In the genomic region with DNA sequence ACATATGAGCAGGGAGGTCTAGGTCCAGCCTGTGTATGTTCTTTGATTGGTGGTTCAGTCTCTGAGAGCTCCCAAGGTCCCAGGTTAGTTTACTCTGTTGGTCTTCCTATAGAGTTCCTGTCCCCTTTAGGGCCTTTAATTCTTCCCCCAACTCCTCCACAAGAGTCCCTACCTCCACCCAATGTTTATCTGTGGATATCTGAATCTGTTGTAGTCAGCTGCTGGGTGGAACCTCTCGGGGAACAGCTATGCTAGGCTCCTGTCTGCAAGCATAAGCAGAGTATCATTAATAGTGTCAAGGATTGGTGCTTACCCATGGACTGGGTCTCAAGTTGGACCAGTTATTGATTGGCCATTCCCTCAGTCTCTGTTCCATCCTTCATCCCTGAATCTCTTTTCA, we compare ENCODE assay signal across 25 mouse cellular contexts.
"Had no signal": no experiment of that assay in that cellular context is flagged by ENCODE, and none has a peak within 500 bp of the region (broad histone marks: within the 10 kb centered on the region; RNA-seq: fewer than 3 reads in every experiment).

No protein-coding gene starts in this region.

- H3K4me3 ChIP-seq: gastrocnemius, adult 2 months; heart, embryonic 10.5 days; heart, embryonic 12.5 days; hindbrain, embryonic 10.5 days; hindbrain, embryonic 12.5 days; intestine, embryonic 15.5 days; layer of hippocampus, adult 2 months; left cerebral cortex, adult 2 months; limb, embryonic 13.5 days; limb, embryonic 15.5 days had no signal

- H3K4me2 ChIP-seq: heart, embryonic 12.5 days; hindbrain, embryonic 12.5 days; hindbrain, embryonic 14.5 days; intestine, embryonic 15.5 days; limb, embryonic 13.5 days; limb, embryonic 15.5 days had no signal

- H3K27ac ChIP-seq: gastrocnemius, adult 2 months; heart, embryonic 10.5 days; hindbrain, embryonic 10.5 days; hindbrain, embryonic 12.5 days; hindbrain, embryonic 14.5 days; intestine, embryonic 15.5 days; layer of hippocampus, adult 2 months; left cerebral cortex, adult 2 months; limb, embryonic 13.5 days; limb, embryonic 15.5 days had no signal

- DNase-seq: gastrocnemius, adult 2 months; gastrocnemius, postnatal 10 days; gastrocnemius, postnatal 25 days; heart, adult 18-20 months; heart, postnatal 10 days; heart, postnatal 4 days; kidney, adult 18-20 months; kidney, adult 8-10 months; kidney, postnatal 10 days; kidney, postnatal 25 days; kidney, postnatal 4 days; left cerebral cortex, postnatal 4 days had no signal

- H3K9me3 ChIP-seq: heart, embryonic 10.5 days; heart, embryonic 12.5 days; hindbrain, embryonic 10.5 days; hindbrain, embryonic 12.5 days; intestine, embryonic 15.5 days; limb, embryonic 13.5 days; limb, embryonic 15.5 days had no signal

- H3K4me1 ChIP-seq: heart, embryonic 10.5 days; heart, embryonic 12.5 days; hindbrain, embryonic 10.5 days; hindbrain, embryonic 12.5 days; intestine, embryonic 15.5 days; limb, embryonic 13.5 days; limb, embryonic 15.5 days had no signal

- H3K27me3 ChIP-seq: heart, embryonic 12.5 days; hindbrain, embryonic 12.5 days; intestine, embryonic 15.5 days; limb, embryonic 15.5 days had no signal

- H3K9ac ChIP-seq: heart, embryonic 12.5 days; hindbrain, embryonic 12.5 days; hindbrain, embryonic 14.5 days; intestine, embryonic 15.5 days; limb, embryonic 13.5 days; limb, embryonic 15.5 days had no signal

- ATAC-seq: hindbrain, embryonic 16.5 days; inflammation-experienced regulatory T-cells, adult 6 months; intestine, embryonic 15.5 days; intestine, postnatal 0 days had no signal

- H3K36me3 ChIP-seq: heart, embryonic 10.5 days; heart, embryonic 12.5 days; hindbrain, embryonic 12.5 days; intestine, embryonic 15.5 days; limb, embryonic 13.5 days; limb, embryonic 15.5 days had no signal
